Comparison of ENCODE assay signal across 8 mouse cellular contexts in the genomic region with DNA sequence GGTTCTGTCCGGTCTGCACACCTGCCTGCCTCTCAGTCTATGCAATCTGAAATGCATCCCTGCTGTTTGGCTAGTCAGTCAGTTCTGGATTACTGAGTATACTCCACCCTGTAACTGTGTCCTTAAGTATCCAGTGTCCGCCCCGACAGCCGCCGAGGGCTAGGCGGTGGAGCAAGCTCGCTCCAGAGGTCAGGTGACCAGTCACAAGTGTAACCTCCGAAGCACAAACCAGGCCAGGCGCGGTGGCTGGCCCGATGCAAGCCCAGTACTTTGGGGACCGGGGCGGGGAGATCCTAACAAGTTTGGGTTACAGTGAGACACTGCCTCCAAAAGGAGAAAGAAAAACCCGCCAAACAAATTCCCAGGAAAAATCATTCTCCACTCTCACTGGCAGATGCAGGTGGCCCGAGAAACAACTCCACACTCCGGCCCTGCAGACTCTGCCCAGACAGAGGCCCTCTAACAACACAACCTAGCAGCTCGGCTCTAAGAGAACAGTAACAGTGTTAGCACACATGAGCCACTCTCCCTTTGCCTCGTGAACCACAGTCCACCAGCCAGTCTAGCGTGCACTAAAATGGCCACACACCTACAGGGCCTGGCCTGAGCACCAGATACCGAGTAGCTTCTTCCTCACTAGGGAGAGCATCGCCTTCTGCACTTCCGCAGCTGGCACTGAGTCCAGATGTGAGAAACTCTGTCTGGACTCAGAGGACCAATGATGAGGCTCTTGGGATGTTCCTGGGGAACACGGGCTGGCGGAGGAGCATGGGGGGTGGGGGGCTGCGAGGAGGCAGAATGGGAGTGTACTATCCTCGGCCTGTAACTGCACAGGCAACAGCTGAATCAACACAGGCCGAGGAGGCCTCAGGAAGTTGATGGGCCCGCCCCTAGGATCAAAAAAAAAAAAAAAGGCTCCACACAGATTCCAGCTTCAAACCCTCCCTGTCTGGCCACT. TPM values are rescaled to one million over a fixed set of nuclear protein-coding genes. Genes with fewer than 3 reads are reported as not detected.
DNase-seq lines count a peak whose midpoint lies in the region; ATAC-seq lines count a peak whose summit lies in the region.

No protein-coding gene starts in this region.

- no peaks in the 10 kb centered on the region for H3K27me3 ChIP-seq in forebrain, embryonic 16.5 days (replicated peaks; ENCODE audit: control insufficient read depth, insufficient read depth, low read length)
- no peaks in the 10 kb centered on the region for H3K27me3 ChIP-seq in hindbrain, embryonic 12.5 days
- no peaks in the 10 kb centered on the region for H3K27me3 ChIP-seq in limb, embryonic 15.5 days
- H3K27me3 ChIP-seq in neural tube, embryonic 13.5 days, result no peaks in the 10 kb centered on the region

- peaks cover 48% of the 10 kb centered on the region for H3K4me1 ChIP-seq in forebrain, embryonic 16.5 days (replicated peaks; ENCODE audit: control insufficient read depth, insufficient read depth, low read length)
- H3K4me1 ChIP-seq in hindbrain, embryonic 12.5 days, result peaks cover 79% of the 10 kb centered on the region
- peaks cover 88% of the 10 kb centered on the region for H3K4me1 ChIP-seq in limb, embryonic 15.5 days
- H3K4me1 ChIP-seq in neural tube, embryonic 13.5 days (replicated peaks), result peaks cover 94% of the 10 kb centered on the region

- no peaks in the 10 kb centered on the region for H3K9me3 ChIP-seq in forebrain, embryonic 16.5 days (ENCODE audit: control insufficient read depth, low read length)
- no peaks in the 10 kb centered on the region for H3K9me3 ChIP-seq in hindbrain, embryonic 12.5 days (replicated peaks)
- H3K9me3 ChIP-seq in limb, embryonic 15.5 days, result no peaks in the 10 kb centered on the region
- H3K9me3 ChIP-seq in neural tube, embryonic 13.5 days, result no peaks in the 10 kb centered on the region

- H3K36me3 ChIP-seq in forebrain, embryonic 16.5 days (ENCODE audit: control insufficient read depth, insufficient read depth), result no peaks in the 10 kb centered on the region; the same call in 1 of the 2 replicates
- H3K36me3 ChIP-seq in hindbrain, embryonic 12.5 days, result no peaks in the 10 kb centered on the region
- no peaks in the 10 kb centered on the region for H3K36me3 ChIP-seq in limb, embryonic 15.5 days
- H3K36me3 ChIP-seq in neural tube, embryonic 13.5 days, result no peaks in the 10 kb centered on the region

- DNase-seq in thymus, postnatal 0 days (ENCODE audit: low spot score), result peak; percentile 11
- DNase-seq in thymus, postnatal 4 days, result no peak
- DNase-seq in retina, postnatal 1 day, result no peak
- DNase-seq in frontal cortex, adult 2 months (ENCODE audit: extremely low spot score in 1 of 2, low spot score in 1 of 2), result no peak

- no peak overlapping the region for H3K4me2 ChIP-seq in forebrain, embryonic 16.5 days (ENCODE audit: low read length)
- peak overlapping the region; percentile 11; the same call in 1 of the 2 replicates for H3K4me2 ChIP-seq in hindbrain, embryonic 12.5 days (replicated peaks)
- 0 out of 2 replicates have a peak overlapping the region, but pooled peaks have one; percentile 12 for H3K4me2 ChIP-seq in limb, embryonic 15.5 days
- 0 out of 2 replicates have a peak overlapping the region, but pooled peaks have one; percentile 1 for H3K4me2 ChIP-seq in neural tube, embryonic 13.5 days

- no peak overlapping the region for H3K9ac ChIP-seq in forebrain, embryonic 16.5 days (replicated peaks; ENCODE audit: low read depth, low read length)
- H3K9ac ChIP-seq in hindbrain, embryonic 12.5 days, result no peak overlapping the region
- no peak overlapping the region; the same call in 1 of the 2 replicates for H3K9ac ChIP-seq in limb, embryonic 15.5 days
- H3K9ac ChIP-seq in neural tube, embryonic 13.5 days, result peak overlapping the region; percentile 38; the same call in 1 of the 2 replicates

- no peak for ATAC-seq in forebrain, embryonic 16.5 days
- no peak for ATAC-seq in hindbrain, embryonic 12.5 days (ENCODE audit: low FRiP score)
- ATAC-seq in limb, embryonic 15.5 days (ENCODE audit: insufficient number of reproducible peaks, low FRiP score, low TSS enrichment, low read depth), result peak; percentile 45; the same call in 1 of the 2 replicates
- ATAC-seq in neural tube, embryonic 13.5 days (ENCODE audit: low read depth), result no peak

- WGBS in forebrain, embryonic 16.5 days, result 64% methylated on average over 28 of the region's 28 CpGs
- WGBS in hindbrain, embryonic 12.5 days, result 52% methylated on average over 28 of the region's 28 CpGs
- 36% methylated on average over 28 of the region's 28 CpGs for WGBS in limb, embryonic 15.5 days
- 55% methylated on average over 28 of the region's 28 CpGs for WGBS in neural tube, embryonic 13.5 days

- H3K27ac ChIP-seq in forebrain, embryonic 16.5 days (ENCODE audit: low read length), result peak overlapping the region; percentile 33; the same call in 1 of the 2 replicates
- H3K27ac ChIP-seq in hindbrain, embryonic 12.5 days, result peak overlapping the region; percentile 67
- H3K27ac ChIP-seq in limb, embryonic 15.5 days, result peak overlapping the region; percentile 89
- H3K27ac ChIP-seq in neural tube, embryonic 13.5 days (replicated peaks), result peak overlapping the region; percentile 83

- no peak overlapping the region for H3K4me3 ChIP-seq in forebrain, embryonic 16.5 days (replicated peaks; ENCODE audit: low read length)
- no peak overlapping the region for H3K4me3 ChIP-seq in hindbrain, embryonic 12.5 days
- no peak overlapping the region for H3K4me3 ChIP-seq in limb, embryonic 15.5 days
- no peak overlapping the region for H3K4me3 ChIP-seq in neural tube, embryonic 13.5 days

RNA-seq across cellular contexts. Expression of gene Tpcn1, which starts 25.2 kb away (rescaled TPM):
- polyA plus RNA-seq in thymus, postnatal 0 days (2015; fragmentation: Nextera tagmentation; extraction: Ambion mirVana), result 33.3 and 48.6 TPM in 2 replicates
- 15.4 and 18.3 TPM in 2 replicates for polyA plus RNA-seq in forebrain, embryonic 16.5 days (2015; fragmentation: Nextera tagmentation; extraction: Ambion mirVana)
- 18.4 and 19.2 TPM in 2 replicates for polyA plus RNA-seq in hindbrain, embryonic 12.5 days (2016; fragmentation: Nextera tagmentation; extraction: Ambion mirVana)
- 25.4 and 25.8 TPM in 2 replicates for polyA plus RNA-seq in limb, embryonic 15.5 days (2015; fragmentation: Nextera tagmentation; extraction: Ambion mirVana)
- polyA plus RNA-seq in neural tube, embryonic 13.5 days (2015; fragmentation: Nextera tagmentation; extraction: Ambion mirVana), result 22.4 and 22.5 TPM in 2 replicates
- polyA plus RNA-seq in frontal cortex, adult 2 months (2012; rRNA removed), result 37.9 and 39.9 TPM in 2 replicates

RNA-seq across cellular contexts. Expression of gene Iqcd, which starts 25.6 kb away (rescaled TPM):
- 1.5 and 1.7 TPM in 2 replicates for polyA plus RNA-seq in thymus, postnatal 0 days (2015; fragmentation: Nextera tagmentation; extraction: Ambion mirVana)
- 0.98 and 1.0 TPM in 2 replicates for polyA plus RNA-seq in forebrain, embryonic 16.5 days (2015; fragmentation: Nextera tagmentation; extraction: Ambion mirVana)
- polyA plus RNA-seq in hindbrain, embryonic 12.5 days (2016; fragmentation: Nextera tagmentation; extraction: Ambion mirVana), result 1.9 and 2.5 TPM in 2 replicates
- 0.38 TPM in 2 replicates for polyA plus RNA-seq in limb, embryonic 15.5 days (2015; fragmentation: Nextera tagmentation; extraction: Ambion mirVana)
- 0.94 and 1.0 TPM in 2 replicates for polyA plus RNA-seq in neural tube, embryonic 13.5 days (2015; fragmentation: Nextera tagmentation; extraction: Ambion mirVana)
- polyA plus RNA-seq in frontal cortex, adult 2 months (2012; rRNA removed), result 1.9 and 2.1 TPM in 2 replicates

RNA-seq across cellular contexts. Expression of gene Rita1, which starts 49.2 kb away (rescaled TPM):
- 10.7 TPM in 2 replicates for polyA plus RNA-seq in thymus, postnatal 0 days (2015; fragmentation: Nextera tagmentation; extraction: Ambion mirVana)
- 21.2 and 26.9 TPM in 2 replicates for polyA plus RNA-seq in forebrain, embryonic 16.5 days (2015; fragmentation: Nextera tagmentation; extraction: Ambion mirVana)
- 16.8 and 19.2 TPM in 2 replicates for polyA plus RNA-seq in hindbrain, embryonic 12.5 days (2016; fragmentation: Nextera tagmentation; extraction: Ambion mirVana)
- 13.8 TPM in 2 replicates for polyA plus RNA-seq in limb, embryonic 15.5 days (2015; fragmentation: Nextera tagmentation; extraction: Ambion mirVana)
- polyA plus RNA-seq in neural tube, embryonic 13.5 days (2015; fragmentation: Nextera tagmentation; extraction: Ambion mirVana), result 19.9 and 25.1 TPM in 2 replicates
- 34.8 and 36.4 TPM in 2 replicates for polyA plus RNA-seq in frontal cortex, adult 2 months (2012; rRNA removed)

RNA-seq across cellular contexts. Expression of gene Ddx54, which starts 49.3 kb away (rescaled TPM):
- polyA plus RNA-seq in thymus, postnatal 0 days (2015; fragmentation: Nextera tagmentation; extraction: Ambion mirVana), result 106 and 108 TPM in 2 replicates
- 49.2 and 49.3 TPM in 2 replicates for polyA plus RNA-seq in forebrain, embryonic 16.5 days (2015; fragmentation: Nextera tagmentation; extraction: Ambion mirVana)
- 53.2 and 53.6 TPM in 2 replicates for polyA plus RNA-seq in hindbrain, embryonic 12.5 days (2016; fragmentation: Nextera tagmentation; extraction: Ambion mirVana)
- 39.4 and 41.7 TPM in 2 replicates for polyA plus RNA-seq in limb, embryonic 15.5 days (2015; fragmentation: Nextera tagmentation; extraction: Ambion mirVana)
- 44.6 and 45.7 TPM in 2 replicates for polyA plus RNA-seq in neural tube, embryonic 13.5 days (2015; fragmentation: Nextera tagmentation; extraction: Ambion mirVana)
- 28.2 and 31.2 TPM in 2 replicates for polyA plus RNA-seq in frontal cortex, adult 2 months (2012; rRNA removed)

RNA-seq across cellular contexts. Expression of gene Slc8b1, which starts 52.3 kb away (rescaled TPM):
- 4.6 and 5.0 TPM in 2 replicates for polyA plus RNA-seq in thymus, postnatal 0 days (2015; fragmentation: Nextera tagmentation; extraction: Ambion mirVana)
- 1.9 and 2.0 TPM in 2 replicates for polyA plus RNA-seq in forebrain, embryonic 16.5 days (2015; fragmentation: Nextera tagmentation; extraction: Ambion mirVana)
- 3.5 and 4.0 TPM in 2 replicates for polyA plus RNA-seq in hindbrain, embryonic 12.5 days (2016; fragmentation: Nextera tagmentation; extraction: Ambion mirVana)
- polyA plus RNA-seq in limb, embryonic 15.5 days (2015; fragmentation: Nextera tagmentation; extraction: Ambion mirVana), result 12.0 and 13.4 TPM in 2 replicates
- 3.0 and 3.6 TPM in 2 replicates for polyA plus RNA-seq in neural tube, embryonic 13.5 days (2015; fragmentation: Nextera tagmentation; extraction: Ambion mirVana)
- polyA plus RNA-seq in frontal cortex, adult 2 months (2012; rRNA removed), result 5.9 and 6.4 TPM in 2 replicates

Comparison
In these comparisons a context has a peak if more than half of its experiments do, and no peak if none do; other contexts are left out.
1. H3K27ac ChIP-seq: peak in every context shown above with its lines; median percentile 89 in limb, embryonic 15.5 days; 83 in neural tube, embryonic 13.5 days; 67 in hindbrain, embryonic 12.5 days; 33 in forebrain, embryonic 16.5 days.